27 mouse cellular contexts compared by ENCODE assay signal in the genomic region with DNA sequence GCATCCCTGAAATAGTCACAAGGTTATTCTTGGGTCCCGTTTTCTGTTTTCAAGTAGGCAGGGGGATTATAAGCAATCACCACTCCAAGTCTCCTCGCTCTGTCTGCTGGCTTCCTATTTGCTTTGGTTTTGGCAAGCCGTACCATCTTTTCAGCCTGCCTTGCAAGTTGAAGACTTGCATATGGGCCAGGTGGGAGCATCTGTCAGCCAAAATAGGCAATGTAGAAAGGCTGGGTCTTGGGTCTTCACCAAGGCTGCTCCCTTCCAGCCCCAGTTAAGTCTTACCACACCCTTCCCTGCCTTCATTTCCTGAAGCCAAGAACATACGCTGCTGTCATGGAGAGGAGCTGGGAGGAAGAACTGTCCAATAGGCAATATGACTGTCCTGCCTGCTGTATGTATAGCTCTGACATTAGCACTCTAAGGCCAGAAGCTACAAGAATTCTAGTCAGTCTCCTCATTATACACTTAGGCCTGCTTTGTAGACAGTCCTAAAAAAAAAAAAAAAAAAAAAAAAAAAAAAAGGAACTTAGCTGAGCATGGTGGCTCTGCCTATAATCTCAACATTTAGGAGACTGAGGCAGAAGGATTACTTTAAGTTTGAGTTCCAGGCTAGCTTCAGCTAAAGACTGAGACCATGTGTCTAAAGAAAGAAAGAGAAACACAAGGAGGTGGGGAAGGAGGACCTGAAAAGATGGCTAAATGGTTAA. TPM values are rescaled to one million over a fixed set of nuclear protein-coding genes. Genes with fewer than 3 reads are reported as not detected.
DNase-seq lines count a peak whose midpoint lies in the region; TF ChIP-seq lines count a peak whose summit lies in the region.
"Had no signal": no experiment of that assay in that cellular context is flagged by ENCODE, and none has a peak within 500 bp of the region (broad histone marks: within the 10 kb centered on the region; RNA-seq: fewer than 3 reads in every experiment).

No protein-coding gene starts in this region.

- WGBS in hindbrain, embryonic 10.5 days = 94% methylated on average over 4 of the region's 4 CpGs

- DNase-seq in heart, adult 11 months = peak; percentile 93
- DNase-seq in heart, postnatal 36 days = no peak
- no peak for DNase-seq in ES-E14 (ENCODE audit: low read depth, low spot score)
- peak; percentile 32 for DNase-seq in brain, adult 2 months (ENCODE audit: low read depth, low spot score)
- DNase-seq in skeletal muscle tissue, adult 2 months (ENCODE audit: low read depth, low spot score) = peak; percentile 44
- DNase-seq in hindbrain, embryonic 10.5 days (ENCODE audit: low spot score) = no peak
- DNase-seq: adrenal gland, postnatal 10 days; B cell, adult 2 months; cerebellum, adult 11-12 months; cerebellum, adult 9-11 months; kidney, adult 2 months; kidney, postnatal 4 days; layer of hippocampus, postnatal 36 days; left cerebral cortex, postnatal 4 days; liver, postnatal 0 days; lung, postnatal 36 days; right cerebral cortex, adult 18-20 months had no signal

- no peak overlapping the region for H3K9ac ChIP-seq in ES-E14 (ENCODE audit: insufficient read depth, low read depth, low read length, poor library complexity, severe bottlenecking)
- H3K9ac ChIP-seq: embryonic facial prominence, embryonic 15.5 days; forebrain, embryonic 15.5 days; heart, embryonic 15.5 days; intestine, embryonic 15.5 days; liver, embryonic 12.5 days; liver, postnatal 0 days; neural tube, embryonic 12.5 days had no signal

- in situ Hi-C loops in ES-E14 (cut with MboI; ENCODE audit: low sequenced_read_pairs in 2 of 2, unreplicated experiment in 2 of 2) = no loop called here

- peaks cover 0 to 2% of the 10 kb centered on the region in 2 experiments; a peak in 1 of 4 replicates for H3K4me1 ChIP-seq in ES-E14 (ENCODE audit: control insufficient read depth in 2 of 2, insufficient read depth in 2 of 2, low read length in 2 of 2, poor library complexity in 1 of 2)
- no peaks in the 10 kb centered on the region; the same call in 1 of the 2 replicates for H3K4me1 ChIP-seq in hindbrain, embryonic 10.5 days (replicated peaks)
- H3K4me1 ChIP-seq: intestine, embryonic 15.5 days; neural tube, embryonic 12.5 days had no signal

- 0 out of 2 replicates have a peak, but pooled peaks cover 1% of the 10 kb centered on the region for H3K36me3 ChIP-seq in ES-E14 (ENCODE audit: control insufficient read depth, insufficient read depth, low read length, poor library complexity, severe bottlenecking)
- H3K36me3 ChIP-seq in hindbrain, embryonic 10.5 days = peaks cover 17% of the 10 kb centered on the region
- H3K36me3 ChIP-seq: forebrain, embryonic 15.5 days; G1E had no signal

- no peaks in the 10 kb centered on the region for H3K27me3 ChIP-seq in hindbrain, embryonic 10.5 days (ENCODE audit: insufficient read depth, poor library complexity, severe bottlenecking)
- H3K27me3 ChIP-seq: embryonic facial prominence, embryonic 15.5 days; forebrain, embryonic 15.5 days; heart, embryonic 15.5 days; intestine, embryonic 15.5 days; liver, embryonic 12.5 days; neural tube, embryonic 12.5 days; Patski had no signal

- no peak overlapping the region for H3K4me3 ChIP-seq in ES-E14 (ENCODE audit: insufficient read depth in 1 of 2, low read depth in 1 of 2, low read length in 2 of 2, poor library complexity in 1 of 2, severe bottlenecking in 1 of 2)
- H3K4me3 ChIP-seq in hindbrain, embryonic 10.5 days = no peak overlapping the region
- H3K4me3 ChIP-seq: embryonic facial prominence, embryonic 15.5 days; forebrain, embryonic 15.5 days; heart, embryonic 15.5 days; intestine, embryonic 15.5 days; liver, embryonic 12.5 days; myocyte; neural tube, embryonic 12.5 days had no signal

- no peak overlapping the region for H3K27ac ChIP-seq in ES-E14 (ENCODE audit: insufficient read depth, low read depth, low read length, poor library complexity, severe bottlenecking)
- H3K27ac ChIP-seq in hindbrain, embryonic 10.5 days = no peak overlapping the region
- H3K27ac ChIP-seq: embryonic facial prominence, embryonic 15.5 days; forebrain, embryonic 15.5 days; heart, embryonic 15.5 days; hindbrain, postnatal 0 days; intestine, embryonic 15.5 days; liver, embryonic 12.5 days; neural tube, embryonic 12.5 days had no signal

- intact Hi-C loops in heart, postnatal 36 days (cut with DNase I) = no loop called here

- H3K9me3 ChIP-seq in ES-E14 (ENCODE audit: control insufficient read depth, insufficient read depth, low read depth, low read length) = no peaks in the 10 kb centered on the region
- no peaks in the 10 kb centered on the region for H3K9me3 ChIP-seq in hindbrain, embryonic 10.5 days
- H3K9me3 ChIP-seq: embryonic facial prominence, embryonic 15.5 days; forebrain, embryonic 15.5 days; G1E; heart, embryonic 15.5 days; intestine, embryonic 15.5 days; liver, embryonic 12.5 days; neural tube, embryonic 12.5 days had no signal

TF ChIP-seq in ES-E14, 5 proteins besides CTCF, POLR2A, EP300 and RAD21:
- TF ChIP-seq ZNF384 (IDR thresholded peaks at IDR 0.05; ENCODE audit: low read depth, low read length) (peak; percentile 37; the same call in 1 of the 2 replicates), CHD2 (IDR thresholded peaks at IDR 0.05; ENCODE audit: low read depth, low read length) (no peak)

RNA-seq across cellular contexts. Expression of a gene that starts 33.8 kb away (rescaled TPM):
- total RNA-seq in heart, postnatal 36 days (2021) = 1 to 10 TPM; 1.2 to 1.3 TPM
- 95.0 and 122 TPM in 2 replicates for total RNA-seq in ES-E14 (2012; rRNA removed)
- 220 and 240 TPM in 2 replicates for polyA plus RNA-seq in hindbrain, embryonic 10.5 days (2016; fragmentation: Nextera tagmentation; extraction: Ambion mirVana)

Comparison
In these comparisons a context has a peak if more than half of its experiments do, and no peak if none do; other contexts are left out.
1. DNase-seq: peak in heart, adult 11 months (single experiment), brain, adult 2 months (single experiment) and skeletal muscle tissue, adult 2 months (single experiment); none in heart, postnatal 36 days (0 of 2), ES-E14 (single experiment) and hindbrain, embryonic 10.5 days (single experiment).
2. RNA of a gene that starts 33.8 kb away (total RNA-seq): 95.0 to 122 TPM in ES-E14; 1.2 to 1.3 TPM in heart, postnatal 36 days; every median in the first group is over 10 times any median in the second.